9 mouse cellular contexts compared by ENCODE assay signal in the genomic region with DNA sequence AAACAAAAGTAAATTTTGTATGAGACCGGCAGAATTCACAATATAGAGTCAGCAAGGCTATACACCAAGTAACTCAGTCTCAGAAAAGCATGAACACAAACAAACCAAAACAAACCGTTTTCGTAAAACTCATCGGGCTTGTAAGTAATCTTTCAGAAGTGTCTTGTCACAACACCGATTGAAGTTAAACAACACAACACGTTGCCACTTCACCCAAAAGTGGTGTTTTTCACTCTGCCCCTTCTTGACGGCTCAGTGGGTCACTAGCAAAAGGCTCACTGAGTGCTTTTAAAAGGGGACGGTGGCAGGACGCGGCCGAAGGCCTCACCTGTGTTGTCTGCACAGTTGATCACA. TPM values are rescaled to one million over a fixed set of nuclear protein-coding genes. Genes with fewer than 3 reads are reported as not detected.
A peak's percentile ranks its signal among the peaks of the same experiment; 100 is the strongest.
DNase-seq lines count a peak whose midpoint lies in the region; ATAC-seq and TF ChIP-seq lines count a peak whose summit lies in the region.
"Had no signal": no experiment of that assay in that cellular context is flagged by ENCODE, and none has a peak within 500 bp of the region (broad histone marks: within the 10 kb centered on the region; RNA-seq: fewer than 3 reads in every experiment).

No protein-coding gene starts in this region.

- peak overlapping the region; percentile 78 for H3K4me2 ChIP-seq in hindbrain, embryonic 11.5 days (replicated peaks; ENCODE audit: low read depth, low read length)
- H3K4me2 ChIP-seq in midbrain, embryonic 12.5 days (replicated peaks): peak overlapping the region; percentile 84

- no peak for DNase-seq in kidney, adult 2 months
- no peak for DNase-seq in kidney, adult 8-10 months
- peak; percentile 55 for DNase-seq in adipocyte (ENCODE audit: low spot score)
- peak; percentile 34 for DNase-seq in hindbrain, embryonic 11.5 days (ENCODE audit: low spot score)
- DNase-seq in B cell, adult 2 months: no peak
- DNase-seq in cerebellum, postnatal 10 days: no peak
- DNase-seq: kidney, postnatal 4 days had no signal

- H3K27ac ChIP-seq in kidney, adult 2 months (ENCODE audit: insufficient read depth, low read depth, low read length): peak overlapping the region; percentile 73
- no peak overlapping the region for H3K27ac ChIP-seq in hindbrain, embryonic 11.5 days (ENCODE audit: low read depth, low read length)
- peak overlapping the region; percentile 94 for H3K27ac ChIP-seq in midbrain, embryonic 12.5 days (replicated peaks)

- H3K9ac ChIP-seq in hindbrain, embryonic 11.5 days (ENCODE audit: low read depth, low read length): peak overlapping the region; percentile 97
- peak overlapping the region; percentile 93 for H3K9ac ChIP-seq in midbrain, embryonic 12.5 days (replicated peaks)

- ATAC-seq in hindbrain, embryonic 11.5 days (ENCODE audit: low FRiP score): no peak
- no peak for ATAC-seq in midbrain, embryonic 12.5 days (ENCODE audit: low FRiP score, low read depth)
- no peak for ATAC-seq in monocyte, adult 5-6 weeks (replicated peaks; ENCODE audit: insufficient number of reproducible peaks, low FRiP score, low TSS enrichment, poor library complexity, severe bottlenecking)

- peak overlapping the region; percentile 68 for H3K4me3 ChIP-seq in kidney, adult 2 months (ENCODE audit: insufficient read depth, low read depth, low read length)
- H3K4me3 ChIP-seq in hindbrain, embryonic 11.5 days (ENCODE audit: low read depth, low read length): peak overlapping the region; percentile 99
- peak overlapping the region; percentile 91 for H3K4me3 ChIP-seq in midbrain, embryonic 12.5 days

- peaks cover 6% of the 10 kb centered on the region; the same call in 1 of the 2 replicates for H3K4me1 ChIP-seq in kidney, adult 2 months (ENCODE audit: control insufficient read depth, insufficient read depth, low read length)
- peaks cover 4% of the 10 kb centered on the region; the same call in 1 of the 2 replicates for H3K4me1 ChIP-seq in hindbrain, embryonic 11.5 days (replicated peaks; ENCODE audit: control insufficient read depth, insufficient read depth, low read length)
- peaks cover 24% of the 10 kb centered on the region for H3K4me1 ChIP-seq in midbrain, embryonic 12.5 days

- no peaks in the 10 kb centered on the region for H3K9me3 ChIP-seq in hindbrain, embryonic 11.5 days (ENCODE audit: control insufficient read depth, low read length)
- H3K9me3 ChIP-seq in midbrain, embryonic 12.5 days: no peaks in the 10 kb centered on the region

- TF ChIP-seq POLR2A in kidney, adult 2 months (IDR thresholded peaks at IDR 0.05; ENCODE audit: low read depth, low read length): no peak

- H3K36me3 ChIP-seq in kidney, adult 2 months (ENCODE audit: control insufficient read depth, insufficient read depth, low read length): peaks cover 8% of the 10 kb centered on the region
- peaks cover 15% of the 10 kb centered on the region; the same call in 1 of the 2 replicates for H3K36me3 ChIP-seq in hindbrain, embryonic 11.5 days (ENCODE audit: control insufficient read depth, insufficient read depth, low read length)
- H3K36me3 ChIP-seq in midbrain, embryonic 12.5 days: peaks cover 44% of the 10 kb centered on the region

- WGBS in kidney, adult 2 months: 1% methylated on average over 11 of the region's 11 CpGs
- WGBS in hindbrain, embryonic 11.5 days: 2% methylated on average over 11 of the region's 11 CpGs
- WGBS in midbrain, embryonic 12.5 days: 2% methylated on average over 11 of the region's 11 CpGs

- TF ChIP-seq CTCF in kidney, adult 2 months (conservative IDR thresholded peaks at IDR 0.05; ENCODE audit: insufficient read depth, insufficient read length, low read depth, low read length): no peak

- H3K27me3 ChIP-seq in kidney, adult 2 months (replicated peaks; ENCODE audit: control insufficient read depth, insufficient read depth, low read length): no peaks in the 10 kb centered on the region
- no peaks in the 10 kb centered on the region for H3K27me3 ChIP-seq in hindbrain, embryonic 11.5 days (ENCODE audit: control insufficient read depth, insufficient read depth, low read length)
- H3K27me3 ChIP-seq in midbrain, embryonic 12.5 days: no peaks in the 10 kb centered on the region

RNA-seq across cellular contexts. Expression of a gene that starts 0.8 kb away (rescaled TPM):
- 118 and 181 TPM in 2 replicates for polyA plus RNA-seq in kidney, adult 2 months (2012; rRNA removed)
- polyA plus RNA-seq in hindbrain, embryonic 11.5 days (2014; fragmentation: Nextera tagmentation; extraction: Ambion mirVana): 437 and 458 TPM in 2 replicates
- polyA plus RNA-seq in midbrain, embryonic 12.5 days (2016; fragmentation: Nextera tagmentation; extraction: Ambion mirVana): 370 and 378 TPM in 2 replicates
- 1,225 to 1,795 TPM (median 1,736 TPM) in 3 replicates for total RNA-seq in monocyte, adult 5-6 weeks (2017)

RNA-seq across cellular contexts. Expression of a gene that starts 5.7 kb away (rescaled TPM):
- polyA plus RNA-seq in kidney, adult 2 months (2012; rRNA removed): not detected in 2 replicates
- polyA plus RNA-seq in hindbrain, embryonic 11.5 days (2014; fragmentation: Nextera tagmentation; extraction: Ambion mirVana): 0.39 and 0.60 TPM in 2 replicates
- 0.31 and 1.3 TPM in 2 replicates for polyA plus RNA-seq in midbrain, embryonic 12.5 days (2016; fragmentation: Nextera tagmentation; extraction: Ambion mirVana)
- not detected in 3 replicates for total RNA-seq in monocyte, adult 5-6 weeks (2017)

RNA-seq across cellular contexts. Expression of a gene that starts 15.1 kb away (rescaled TPM):
- 7.1 and 8.5 TPM in 2 replicates for polyA plus RNA-seq in kidney, adult 2 months (2012; rRNA removed)
- 13.1 and 17.0 TPM in 2 replicates for polyA plus RNA-seq in hindbrain, embryonic 11.5 days (2014; fragmentation: Nextera tagmentation; extraction: Ambion mirVana)
- 22.3 and 24.4 TPM in 2 replicates for polyA plus RNA-seq in midbrain, embryonic 12.5 days (2016; fragmentation: Nextera tagmentation; extraction: Ambion mirVana)
- total RNA-seq in monocyte, adult 5-6 weeks (2017): 42.0 to 49.3 TPM (median 43.5 TPM) in 3 replicates

RNA-seq across cellular contexts. Expression of a gene that starts 17.3 kb away (rescaled TPM):
- 106 and 110 TPM in 2 replicates for polyA plus RNA-seq in kidney, adult 2 months (2012; rRNA removed)
- 45.8 and 61.1 TPM in 2 replicates for polyA plus RNA-seq in hindbrain, embryonic 11.5 days (2014; fragmentation: Nextera tagmentation; extraction: Ambion mirVana)
- polyA plus RNA-seq in midbrain, embryonic 12.5 days (2016; fragmentation: Nextera tagmentation; extraction: Ambion mirVana): 102 and 106 TPM in 2 replicates
- 199 to 392 TPM (median 246 TPM) in 3 replicates for total RNA-seq in monocyte, adult 5-6 weeks (2017)

RNA-seq across cellular contexts. Expression of a gene that starts 37.0 kb away (rescaled TPM):
- polyA plus RNA-seq in kidney, adult 2 months (2012; rRNA removed): 9.2 and 10.6 TPM in 2 replicates
- polyA plus RNA-seq in hindbrain, embryonic 11.5 days (2014; fragmentation: Nextera tagmentation; extraction: Ambion mirVana): 2.9 and 3.4 TPM in 2 replicates
- polyA plus RNA-seq in midbrain, embryonic 12.5 days (2016; fragmentation: Nextera tagmentation; extraction: Ambion mirVana): 2.7 and 3.3 TPM in 2 replicates
- total RNA-seq in monocyte, adult 5-6 weeks (2017): 22.1 to 35.2 TPM (median 28.7 TPM) in 3 replicates

Comparison
In these comparisons a context has a peak if more than half of its experiments do, and no peak if none do; other contexts are left out.
1. DNase-seq: peak in adipocyte (single experiment) and hindbrain, embryonic 11.5 days (single experiment); none in kidney, adult 2 months (single experiment), kidney, adult 8-10 months (0 of 2), B cell, adult 2 months (0 of 2) and cerebellum, postnatal 10 days (0 of 2).
2. Peak in every context shown above with its lines, with median percentiles within 50 percentile points of each other: H3K4me3 ChIP-seq.